Mouse (Mus musculus): ENCODE data around the gene Anxa5. TPM values are rescaled to one million over a fixed set of nuclear protein-coding genes. Genes with fewer than 3 reads are reported as not detected.

Gene Anxa5
- polyA plus RNA-seq, 1 experiment, result not detected

DNA sequence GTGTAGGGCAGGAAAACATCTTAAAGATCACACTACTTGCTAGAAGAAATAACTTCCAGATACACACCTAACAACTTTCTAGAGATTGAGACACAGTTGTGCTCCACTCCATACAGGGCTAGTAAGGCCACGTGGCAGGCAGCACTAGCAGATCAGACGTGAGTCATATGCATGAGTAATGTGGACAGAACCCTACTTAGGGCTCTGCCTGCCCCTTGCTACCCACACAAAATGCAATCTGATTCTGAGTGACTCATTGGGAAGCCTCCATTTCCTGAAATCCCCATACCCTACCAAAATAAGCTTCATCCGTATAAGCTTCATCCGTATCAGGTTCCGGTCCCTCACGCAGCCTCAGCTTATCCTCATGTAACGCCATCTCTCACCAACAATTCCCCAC is 8.1 kb downstream of the Anxa5 start:
- H3K27ac ChIP-seq (ENCODE audit: insufficient read depth, low read depth, low read length), result peak overlapping the region; percentile 41; the same call in 1 of the 2 replicates

DNA sequence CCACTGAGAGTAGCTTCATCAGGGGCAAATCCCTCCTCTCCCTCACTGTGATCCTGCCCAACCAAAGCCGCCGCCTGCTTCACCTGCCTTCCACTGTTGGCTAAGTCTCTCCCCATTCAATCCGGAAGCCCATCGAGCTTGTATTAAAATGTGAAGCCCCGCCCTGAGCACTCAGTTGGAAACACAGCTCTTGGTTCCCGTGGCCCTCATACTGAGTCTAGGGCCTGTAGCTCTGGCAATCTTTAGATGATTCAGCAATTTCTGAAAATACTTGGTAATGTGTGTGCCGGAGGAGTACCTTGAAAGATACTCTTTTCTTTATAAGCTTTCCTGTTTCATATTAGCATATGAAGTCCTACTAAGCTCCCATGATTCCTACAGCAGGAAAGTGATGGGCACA is 10.2 kb downstream of the Anxa5 start:
- 69% methylated on average over 7 of the region's 7 CpGs for WGBS
- no peak overlapping the region for H3K27ac ChIP-seq (ENCODE audit: insufficient read depth, low read depth, low read length)
- TF ChIP-seq POLR2A (IDR thresholded peaks at IDR 0.05; ENCODE audit: insufficient read depth, low read depth, low read length), result no peak
- no peak for TF ChIP-seq CTCF (IDR thresholded peaks at IDR 0.05; ENCODE audit: insufficient read depth, low read depth, low read length)
- H3K4me1 ChIP-seq (ENCODE audit: control insufficient read depth, insufficient read depth, low read length), result peaks cover 7% of the 10 kb centered on the region
- H3K4me3 ChIP-seq (ENCODE audit: insufficient read depth, low read depth, low read length), result no peak overlapping the region

More for the DNA sequence above, 8.1 kb downstream of the Anxa5 start:
- 54% methylated on average over 7 of the region's 7 CpGs for WGBS
- Histone ChIP-seq H3K4me1 (ENCODE audit: control insufficient read depth, insufficient read depth, low read length) (peaks cover 9% of the 10 kb centered on the region), H3K4me3 (ENCODE audit: insufficient read depth, low read depth, low read length) (no peak overlapping the region)
- no peak for TF ChIP-seq POLR2A (IDR thresholded peaks at IDR 0.05; ENCODE audit: insufficient read depth, low read depth, low read length)
- TF ChIP-seq CTCF (IDR thresholded peaks at IDR 0.05; ENCODE audit: insufficient read depth, low read depth, low read length), result no peak

DNA sequence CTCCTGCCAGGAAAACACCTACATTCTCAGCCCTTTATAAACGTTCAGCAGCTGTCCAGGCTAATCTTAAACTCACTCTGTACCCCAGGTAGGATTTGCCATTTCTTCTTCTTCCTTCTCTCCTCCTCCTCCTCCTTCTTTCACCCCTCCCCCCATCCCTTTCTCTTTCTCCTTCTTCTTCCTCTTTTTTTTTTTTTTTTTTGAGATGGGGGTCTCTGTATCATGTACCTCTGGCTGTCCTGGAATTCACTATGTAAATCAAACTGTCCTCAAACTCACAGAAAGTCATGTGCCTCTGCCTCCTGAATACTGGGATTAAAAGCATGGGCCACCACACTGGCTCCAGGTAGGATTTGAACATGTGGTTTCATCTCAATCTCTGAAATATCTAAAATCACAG is 13.3 kb downstream of the Anxa5 start:
- Histone ChIP-seq H3K4me1 (ENCODE audit: control insufficient read depth, insufficient read depth, low read length) (0 out of 2 replicates have a peak, but pooled peaks cover 4% of the 10 kb centered on the region), H3K27ac (ENCODE audit: insufficient read depth, low read depth, low read length) (no peak overlapping the region), H3K4me3 (ENCODE audit: insufficient read depth, low read depth, low read length) (no peak overlapping the region)
- TF ChIP-seq CTCF (IDR thresholded peaks at IDR 0.05; ENCODE audit: insufficient read depth, low read depth, low read length) (no peak), POLR2A (IDR thresholded peaks at IDR 0.05; ENCODE audit: insufficient read depth, low read depth, low read length) (no peak)
- 37% methylated on average over 1 of the region's 1 CpGs for WGBS

DNA sequence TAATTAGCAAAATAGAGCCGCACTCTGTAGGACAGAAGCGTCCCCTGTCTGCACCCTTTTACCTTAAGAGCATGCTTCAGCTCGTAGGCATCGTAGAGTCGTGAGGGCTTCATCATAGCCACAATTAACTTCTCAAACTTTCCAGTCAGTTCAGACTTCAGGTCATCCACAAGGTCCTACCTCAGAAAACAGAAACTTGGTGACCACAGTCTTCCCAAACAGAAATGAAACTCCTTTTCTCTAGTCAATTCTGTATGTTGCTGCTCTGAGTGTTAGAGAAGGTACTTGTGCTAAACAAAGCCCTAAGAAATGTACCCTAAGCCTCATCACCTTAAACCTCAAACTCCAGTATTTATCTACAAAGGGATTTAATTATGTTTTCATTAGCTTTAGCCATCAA is 13.9 kb downstream of the Anxa5 start:
- 87% methylated on average over 5 of the region's 5 CpGs for WGBS
- TF ChIP-seq CTCF (IDR thresholded peaks at IDR 0.05; ENCODE audit: insufficient read depth, low read depth, low read length) (no peak), POLR2A (IDR thresholded peaks at IDR 0.05; ENCODE audit: insufficient read depth, low read depth, low read length) (no peak)
- H3K4me3 ChIP-seq (ENCODE audit: insufficient read depth, low read depth, low read length), result no peak overlapping the region
- H3K27ac ChIP-seq (ENCODE audit: insufficient read depth, low read depth, low read length), result no peak overlapping the region
- H3K4me1 ChIP-seq (ENCODE audit: control insufficient read depth, insufficient read depth, low read length), result no peaks in the 10 kb centered on the region

DNA sequence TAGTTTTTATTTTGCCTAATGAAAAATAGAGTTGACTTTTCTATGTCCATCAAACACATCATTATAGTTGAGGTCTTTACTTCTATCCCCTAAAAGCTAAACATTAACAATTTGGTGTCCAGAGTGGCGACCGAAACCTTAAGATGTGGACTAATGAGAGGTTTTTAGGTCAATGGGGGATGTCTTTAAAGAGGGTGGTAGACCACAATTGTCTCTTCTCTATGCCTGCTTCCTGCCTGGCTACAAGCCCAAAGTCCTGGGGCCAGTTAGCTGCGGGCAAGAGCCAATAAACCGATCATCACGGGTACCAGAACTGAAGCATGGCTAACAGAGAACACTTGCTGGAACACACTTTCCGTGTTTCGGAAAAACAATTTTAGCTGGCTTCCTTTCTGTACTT is 15.0 kb downstream of the Anxa5 start:
- no peaks in the 10 kb centered on the region for H3K4me1 ChIP-seq (ENCODE audit: control insufficient read depth, insufficient read depth, low read length)
- H3K4me3 ChIP-seq (ENCODE audit: insufficient read depth, low read depth, low read length), result no peak overlapping the region
- WGBS, result 79% methylated on average over 7 of the region's 7 CpGs

DNA sequence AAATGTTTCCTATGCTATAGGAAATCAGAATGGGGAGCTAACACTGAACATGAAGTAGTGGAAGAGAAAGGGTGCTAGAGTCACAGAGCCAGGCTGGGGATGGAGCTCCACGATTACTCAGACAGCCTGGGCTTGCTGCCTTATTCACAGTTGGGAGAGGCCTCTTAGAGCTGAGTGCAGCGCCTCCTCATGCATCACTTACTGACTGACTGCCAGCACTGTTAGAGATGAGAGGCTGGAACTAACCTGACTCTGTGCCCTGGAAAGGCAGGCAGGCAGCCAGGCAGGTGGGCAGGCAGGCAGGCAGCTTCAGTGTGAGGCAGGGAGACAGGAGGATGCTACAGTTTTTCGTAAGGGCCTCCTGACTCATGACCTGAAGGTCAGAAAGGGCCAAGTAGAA is 20.1 kb downstream of the Anxa5 start:
- 64% methylated on average over 3 of the region's 3 CpGs for WGBS
- no peak overlapping the region for H3K27ac ChIP-seq (ENCODE audit: insufficient read depth, low read depth, low read length)
- no peaks in the 10 kb centered on the region for H3K4me1 ChIP-seq (ENCODE audit: control insufficient read depth, insufficient read depth, low read length)
- TF ChIP-seq CTCF (IDR thresholded peaks at IDR 0.05; ENCODE audit: insufficient read depth, low read depth, low read length) (no peak), POLR2A (IDR thresholded peaks at IDR 0.05; ENCODE audit: insufficient read depth, low read depth, low read length) (no peak)
- H3K4me3 ChIP-seq (ENCODE audit: insufficient read depth, low read depth, low read length), result no peak overlapping the region

More for the DNA sequence above, 15.0 kb downstream of the Anxa5 start:
- no peak for TF ChIP-seq CTCF (IDR thresholded peaks at IDR 0.05; ENCODE audit: insufficient read depth, low read depth, low read length)
- TF ChIP-seq POLR2A (IDR thresholded peaks at IDR 0.05; ENCODE audit: insufficient read depth, low read depth, low read length), result no peak
- H3K27ac ChIP-seq (ENCODE audit: insufficient read depth, low read depth, low read length), result no peak overlapping the region

DNA sequence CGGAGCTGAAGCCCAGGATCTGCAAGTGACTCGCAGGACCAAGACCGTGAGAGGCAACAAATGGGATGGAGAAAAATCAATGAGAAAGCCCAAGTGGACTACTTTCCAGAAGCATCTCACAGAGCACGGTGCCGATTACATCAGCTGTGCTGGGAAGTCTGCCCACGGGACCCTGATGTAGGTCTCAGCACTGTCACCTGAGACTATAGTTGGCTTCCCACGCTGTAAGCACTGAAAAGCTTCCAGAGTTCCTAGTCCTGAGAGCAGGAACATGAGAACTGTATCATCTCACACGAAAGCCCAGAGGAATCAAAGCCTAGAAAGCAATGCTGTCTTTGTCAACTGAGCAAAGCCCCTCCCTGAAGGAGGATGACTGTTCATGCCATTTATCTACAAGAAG is 20.6 kb downstream of the Anxa5 start:
- H3K4me3 ChIP-seq (ENCODE audit: insufficient read depth, low read depth, low read length), result no peak overlapping the region
- H3K4me1 ChIP-seq (ENCODE audit: control insufficient read depth, insufficient read depth, low read length), result no peaks in the 10 kb centered on the region
- H3K27ac ChIP-seq (ENCODE audit: insufficient read depth, low read depth, low read length), result no peak overlapping the region
- TF ChIP-seq POLR2A (IDR thresholded peaks at IDR 0.05; ENCODE audit: insufficient read depth, low read depth, low read length), result no peak
- TF ChIP-seq CTCF (IDR thresholded peaks at IDR 0.05; ENCODE audit: insufficient read depth, low read depth, low read length), result no peak
- 96% methylated on average over 8 of the region's 8 CpGs for WGBS

DNA sequence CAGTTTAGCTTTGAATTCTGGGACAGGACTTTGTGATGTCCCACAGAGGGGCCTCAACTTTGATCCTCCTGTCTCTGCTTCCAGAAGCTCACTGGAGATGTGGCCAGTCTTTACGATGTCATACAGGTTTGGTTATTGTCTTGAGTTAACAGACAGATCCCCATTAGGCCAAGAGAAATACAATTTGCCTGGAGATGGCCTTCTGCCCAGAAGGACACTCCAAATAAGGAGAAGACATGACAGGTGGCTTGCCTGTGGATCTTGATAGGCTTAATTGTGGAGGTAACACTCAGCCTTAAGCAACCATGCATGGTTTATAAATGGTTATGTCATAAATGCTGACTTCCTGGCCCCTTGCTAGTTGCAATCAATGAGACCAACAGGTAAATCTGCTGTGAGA is 23.2 kb downstream of the Anxa5 start:
- H3K27ac ChIP-seq (ENCODE audit: insufficient read depth, low read depth, low read length), result no peak overlapping the region
- peaks cover 7% of the 10 kb centered on the region for H3K4me1 ChIP-seq (ENCODE audit: control insufficient read depth, insufficient read depth, low read length)
- TF ChIP-seq CTCF (IDR thresholded peaks at IDR 0.05; ENCODE audit: insufficient read depth, low read depth, low read length) (no peak), POLR2A (IDR thresholded peaks at IDR 0.05; ENCODE audit: insufficient read depth, low read depth, low read length) (no peak)
- 97% methylated on average over 1 of the region's 1 CpGs for WGBS
- no peak overlapping the region for H3K4me3 ChIP-seq (ENCODE audit: insufficient read depth, low read depth, low read length)

DNA sequence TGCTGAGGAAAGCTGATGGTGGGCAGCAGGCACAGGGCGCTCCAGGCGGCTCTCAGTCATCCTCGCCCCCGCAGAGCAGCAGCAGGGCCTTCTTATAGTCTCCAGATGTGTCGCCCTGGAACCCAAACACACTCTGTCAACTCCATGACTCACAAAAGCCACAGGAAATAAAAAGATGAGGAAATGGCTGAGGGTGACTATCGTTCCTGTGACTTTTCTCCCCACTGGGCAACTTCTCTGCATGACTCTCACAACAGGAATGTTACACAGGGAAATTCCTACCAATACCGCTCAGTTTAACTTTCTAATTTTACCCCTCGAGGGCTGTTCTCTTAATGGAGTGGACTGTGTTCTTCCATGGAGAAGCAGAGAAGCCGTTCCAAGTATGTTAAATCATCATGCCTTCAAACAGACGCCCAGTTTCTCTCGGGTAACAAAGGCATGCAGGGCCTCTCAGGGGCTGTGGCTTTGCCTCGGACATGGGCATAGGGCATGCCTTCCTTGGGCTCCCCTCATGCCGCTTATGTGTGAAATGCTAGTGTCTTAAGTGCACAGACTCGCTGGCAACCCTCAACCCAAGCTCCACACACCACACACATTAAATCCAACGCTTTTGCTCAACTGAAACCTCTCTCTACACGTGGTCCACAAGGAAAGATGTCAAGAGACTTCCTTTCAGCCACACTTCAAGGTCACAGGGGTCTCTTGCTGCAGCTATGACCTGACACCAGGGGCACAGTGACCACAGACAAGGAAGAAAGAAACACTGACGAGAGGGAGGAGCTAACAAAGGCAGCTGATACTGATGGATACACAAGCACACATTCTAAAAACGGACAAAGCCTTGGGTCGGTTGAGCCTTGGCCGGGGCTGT is 26.2 kb downstream of the Anxa5 start:
- Histone ChIP-seq H3K4me1 (ENCODE audit: control insufficient read depth, insufficient read depth, low read length) (peaks cover 7% of the 10 kb centered on the region), H3K27ac (ENCODE audit: insufficient read depth, low read depth, low read length) (no peak overlapping the region), H3K4me3 (ENCODE audit: insufficient read depth, low read depth, low read length) (no peak overlapping the region)
- no peak for TF ChIP-seq POLR2A (IDR thresholded peaks at IDR 0.05; ENCODE audit: insufficient read depth, low read depth, low read length)
- TF ChIP-seq CTCF (IDR thresholded peaks at IDR 0.05; ENCODE audit: insufficient read depth, low read depth, low read length), result no peak
- 59% methylated on average over 20 of the region's 20 CpGs for WGBS

All from olfactory bulb, adult 2 months (tissue).